Mouse (Mus musculus) brain, embryonic 18.5 days (tissue): ENCODE results near the gene Gm45521.
"Not testable (repeated sequence)": the region's sequence is repeated elsewhere in the genome, so short reads cannot be mapped to it uniquely, and the experiment has no call there.

ENCODE experiments used
- DNase-seq: peaks from one replicate; pipeline ENCODE4 v3.0.0-alpha.2; 2012; ENCODE audit warnings: low read depth, low spot score

Gm45521 gene

DNA sequence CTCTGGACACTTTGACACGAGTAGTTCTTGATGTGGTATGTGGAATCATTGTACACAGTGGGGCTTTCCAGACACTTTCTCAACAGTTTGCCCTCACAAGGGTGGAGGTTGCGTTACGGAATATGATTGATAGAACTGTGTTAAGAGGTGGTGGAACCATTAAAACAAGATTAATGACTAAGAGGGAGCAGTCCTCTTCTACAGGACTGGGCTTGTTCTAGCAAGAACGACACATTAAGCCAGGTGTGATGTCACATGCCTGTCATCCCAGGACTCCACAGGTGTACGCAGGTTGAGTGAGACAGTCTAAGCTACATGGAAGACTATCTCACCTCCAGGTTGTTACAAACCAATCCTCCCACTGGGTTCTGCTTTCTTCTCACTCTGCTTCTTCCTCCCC lies 42.3 kb downstream of the Gm45521 start:
- no peak for DNase-seq

DNA sequence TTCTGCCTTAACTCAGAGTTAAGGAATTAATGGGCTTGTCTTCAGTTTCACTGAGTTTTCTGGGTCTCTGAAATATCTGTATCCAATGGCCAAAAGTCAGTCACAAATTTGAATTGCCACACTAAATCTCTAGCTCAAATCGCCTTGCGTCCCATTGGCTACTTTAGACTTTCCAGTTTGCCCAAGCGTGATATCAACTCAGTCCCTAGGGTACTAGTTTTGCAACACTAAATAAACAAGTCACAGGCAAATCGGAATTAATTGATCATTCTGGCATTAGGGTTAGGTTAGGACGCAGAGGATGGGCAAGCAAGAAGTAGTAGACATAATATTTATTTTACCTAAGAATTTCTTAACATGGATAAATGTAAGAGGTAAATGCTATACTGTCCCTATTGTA lies 43.2 kb downstream of the Gm45521 start:
- DNase-seq = no peak

DNA sequence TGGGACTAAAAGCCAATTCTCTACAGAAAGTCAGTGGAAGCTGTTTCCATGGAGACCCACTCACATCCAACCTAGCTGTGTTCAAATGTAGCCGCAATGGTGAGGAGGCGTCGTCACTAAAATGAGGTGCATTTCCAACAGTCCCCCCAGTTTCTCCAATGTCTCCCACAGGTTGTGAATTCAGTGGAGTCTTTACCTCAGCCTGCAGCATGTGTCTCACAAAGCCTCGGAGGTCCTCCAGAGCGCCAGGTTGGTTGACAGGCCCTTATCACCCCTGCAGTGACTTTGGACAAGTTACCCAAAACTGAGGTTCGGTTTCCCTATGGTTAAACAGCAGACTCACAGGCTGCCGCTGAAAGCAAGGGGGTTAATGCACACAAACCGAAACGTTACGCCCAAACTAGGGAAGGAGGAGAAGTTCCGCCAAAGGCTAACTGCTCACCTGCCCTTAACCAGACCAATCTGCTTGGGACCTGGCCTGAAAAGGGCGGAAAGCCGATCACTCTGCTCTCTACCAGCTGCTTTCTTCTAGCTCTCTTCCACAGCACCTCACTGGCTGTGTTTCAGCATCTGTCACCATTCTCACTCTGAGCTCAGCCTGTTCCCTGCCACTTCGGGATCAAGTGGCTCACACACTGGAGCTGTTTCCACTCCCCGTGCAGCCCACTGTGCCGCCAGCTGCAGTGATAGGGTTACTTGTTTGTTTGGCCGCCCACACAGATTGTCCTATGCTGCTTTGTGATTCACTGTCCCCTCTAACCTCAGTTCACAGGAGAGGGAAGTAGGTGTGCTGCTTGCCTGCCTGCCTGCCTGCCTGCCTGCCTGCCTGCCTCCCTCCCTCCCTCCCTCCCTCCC lies 44.0 kb downstream of the Gm45521 start:
- DNase-seq = no peak

DNA sequence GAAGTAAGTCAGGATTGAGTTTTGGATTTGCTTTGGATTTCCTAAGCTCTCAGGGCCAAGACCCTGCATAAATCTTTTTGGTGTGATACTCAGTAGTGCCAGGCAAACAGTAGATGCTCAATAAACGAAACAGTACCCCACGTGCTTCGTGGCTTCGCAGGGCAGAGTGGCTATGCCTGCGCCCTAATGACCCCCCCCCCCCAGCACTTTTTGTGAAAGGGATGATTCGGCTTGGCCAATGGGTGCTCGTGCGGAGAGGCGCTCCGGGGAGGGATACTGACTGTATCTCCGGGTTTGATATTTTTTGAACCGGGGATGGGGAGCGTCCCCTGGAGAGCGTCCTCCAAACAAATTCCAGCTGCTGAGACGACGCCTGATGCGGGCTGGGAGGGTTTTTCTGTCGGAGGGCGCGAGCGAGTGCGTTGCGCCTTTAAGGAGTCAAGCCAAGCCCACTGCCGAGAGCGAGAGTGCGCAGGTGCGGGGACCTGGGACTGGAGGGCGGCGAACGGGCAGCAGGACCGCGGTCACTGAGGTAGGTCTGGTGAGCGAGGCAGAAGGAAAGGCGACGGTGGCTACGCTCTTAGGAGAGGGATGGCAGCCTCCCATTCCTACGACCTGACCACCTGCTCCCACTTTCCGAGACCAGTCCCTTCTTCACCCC lies 45.5 kb downstream of the Gm45521 start, which contains the start of gene Abhd6:
Gene Abhd6, plus strand, starts transcription at position 471 of the 661 bp plus-strand sequence.
- DNase-seq = peak; percentile 72

DNA sequence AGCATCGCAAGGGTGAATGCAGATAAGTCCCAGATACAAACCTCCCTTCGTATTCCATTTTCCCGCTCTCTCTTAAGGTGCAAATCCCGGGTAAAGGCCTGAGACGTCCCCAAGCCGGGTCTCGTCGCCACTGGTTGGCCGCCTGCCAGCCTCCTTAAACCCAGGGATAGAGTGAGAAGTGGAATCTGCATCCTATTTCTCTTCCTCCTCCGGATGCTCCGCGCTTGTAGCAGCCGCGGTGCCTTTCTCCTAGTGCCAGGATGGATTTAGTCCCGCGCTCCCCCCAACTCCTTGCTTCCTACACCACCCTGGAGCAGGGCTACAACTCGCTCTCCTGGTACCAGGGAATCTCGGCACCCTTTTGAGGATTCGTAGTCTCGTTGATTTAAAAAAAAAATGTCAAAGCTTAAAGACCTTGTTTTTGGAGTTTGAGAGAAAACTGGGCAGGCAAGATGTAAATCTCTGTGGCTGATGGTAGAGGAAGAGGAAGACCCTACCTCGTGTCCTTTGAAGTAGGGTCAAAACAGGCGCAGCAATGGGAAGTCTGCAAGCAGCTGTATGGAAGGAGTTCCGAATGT lies 46.1 kb downstream of the Gm45521 start:
- DNase-seq = no peak

DNA sequence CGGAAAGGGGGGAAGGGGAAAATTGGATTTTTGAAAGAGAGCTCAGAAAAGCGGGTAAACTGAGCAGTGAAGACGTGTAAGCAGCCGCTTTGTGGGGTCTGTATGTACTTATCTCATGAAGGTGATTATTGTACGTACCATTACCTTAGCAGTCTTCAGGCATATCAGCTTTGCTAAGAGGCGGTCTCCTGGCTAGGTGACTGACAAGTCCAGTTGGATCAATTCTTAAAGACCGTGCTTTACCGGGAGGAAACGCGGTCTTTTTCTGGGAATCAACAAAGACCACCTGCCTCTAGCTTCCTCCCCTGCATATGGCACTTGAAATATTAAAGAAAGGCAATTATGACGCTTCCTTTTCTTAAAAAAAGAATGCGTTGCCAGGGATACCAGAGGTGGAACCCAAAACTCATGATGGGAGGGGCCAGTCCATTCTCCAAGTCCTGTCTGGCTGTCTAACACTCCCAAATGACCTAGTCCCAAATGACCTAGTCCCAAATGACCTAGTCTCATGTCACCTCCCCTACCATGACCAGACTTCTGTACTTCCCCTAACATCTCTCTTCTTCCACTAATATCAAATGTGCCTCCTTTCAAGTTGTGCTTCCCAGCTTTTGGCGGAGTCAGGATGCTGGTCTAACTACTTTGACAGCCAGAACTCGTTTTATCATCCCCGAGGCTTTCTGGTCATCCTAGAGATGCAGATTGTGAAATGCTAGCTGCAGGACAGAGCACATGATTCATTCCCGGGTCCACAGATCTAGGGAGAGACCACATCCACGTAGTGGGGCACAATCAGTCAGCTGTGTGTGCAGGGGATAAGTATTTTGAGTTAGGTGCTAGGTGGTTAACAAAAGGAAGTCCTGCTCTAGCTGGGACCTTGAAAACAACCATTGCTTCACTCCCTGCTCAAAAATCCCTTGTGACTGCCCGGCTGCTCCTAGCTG lies 46.9 kb downstream of the Gm45521 start:
- no peak for DNase-seq

DNA sequence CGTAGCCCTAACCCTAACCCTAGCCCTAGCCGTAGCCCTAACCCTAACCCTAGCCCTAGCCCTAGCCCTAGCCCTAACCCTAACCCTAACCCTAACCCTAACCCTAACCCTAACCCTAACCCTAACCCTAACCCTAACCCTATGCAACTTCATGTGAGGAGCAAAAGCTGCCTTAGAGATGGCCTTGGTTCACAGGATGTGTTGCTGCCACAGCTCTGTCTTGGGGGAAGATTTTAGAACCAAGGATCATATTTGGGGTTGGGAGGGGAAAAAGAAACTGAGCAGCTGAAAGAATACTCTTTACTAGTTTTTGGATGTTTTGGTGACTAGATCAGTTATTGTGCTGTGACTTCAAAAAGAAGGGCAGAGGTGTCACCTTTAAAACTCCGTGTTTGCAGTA lies 49.0 kb downstream of the Gm45521 start:
- DNase-seq = not testable (repeated sequence)

DNA sequence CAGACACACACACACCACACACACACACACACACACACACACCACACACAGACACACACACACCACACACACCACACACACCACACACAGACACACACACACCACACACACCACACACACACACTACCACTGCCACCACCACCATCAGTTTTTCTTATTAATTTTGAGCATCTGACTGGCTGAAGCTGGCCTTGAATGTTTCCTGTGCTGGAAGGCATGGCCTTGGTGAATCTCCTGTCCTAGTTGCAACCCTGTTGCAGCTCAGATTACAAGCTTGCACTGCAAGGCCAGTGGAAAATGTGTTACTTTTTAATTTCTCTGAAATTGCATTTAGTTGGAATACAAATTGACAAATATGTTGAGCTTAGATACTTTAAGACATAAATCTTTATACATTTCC lies 50.0 kb downstream of the Gm45521 start:
- no peak for DNase-seq

DNA sequence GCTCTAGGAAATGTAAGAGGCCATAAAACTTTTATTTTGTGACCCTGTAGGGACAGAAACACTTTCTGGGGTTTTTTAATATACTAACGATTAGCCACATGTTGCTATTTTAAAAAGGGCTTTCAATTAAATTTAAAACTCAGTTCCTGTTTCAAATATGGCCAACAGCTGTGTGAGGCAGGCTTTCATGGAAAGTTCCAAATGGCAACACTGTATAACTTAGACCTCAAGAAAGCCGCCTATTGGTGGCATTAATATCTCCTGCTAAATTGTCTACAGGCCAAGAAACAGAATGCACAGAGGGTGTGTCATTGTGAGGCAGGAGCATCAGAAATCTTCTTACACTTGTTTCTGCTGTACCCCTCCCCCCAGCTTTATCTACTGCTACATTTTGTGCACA lies 50.4 kb downstream of the Gm45521 start:
- DNase-seq = no peak

DNA sequence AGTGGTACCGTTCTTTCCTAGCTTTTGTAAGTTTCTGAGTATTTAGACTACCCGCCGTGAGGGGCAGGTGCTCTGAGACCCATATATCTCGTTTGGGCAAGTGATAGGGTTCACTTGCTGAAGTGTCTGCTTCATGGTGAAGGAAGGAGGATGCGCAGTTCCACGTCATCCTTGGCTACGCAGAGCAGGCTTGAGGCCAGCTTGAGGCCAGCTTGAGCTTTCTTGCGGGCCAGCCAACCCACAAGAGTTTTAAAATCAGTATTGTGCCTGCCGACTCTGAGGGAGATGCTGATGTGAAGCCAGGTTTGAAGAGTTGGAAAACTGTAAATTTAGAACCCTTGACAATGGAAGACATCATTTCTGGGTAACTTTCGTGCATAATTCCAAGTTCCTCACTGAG lies 50.8 kb downstream of the Gm45521 start:
- no peak for DNase-seq
